Mouse (Mus musculus): ENCODE data around the gene Kcnk13.

Kcnk13 gene

GRCm38 (mm10) chr12:100015146-100015545 lies 50.8 kb downstream of the Kcnk13 start:
- DNase-seq (ENCODE audit: low spot score): no peak

DNA sequence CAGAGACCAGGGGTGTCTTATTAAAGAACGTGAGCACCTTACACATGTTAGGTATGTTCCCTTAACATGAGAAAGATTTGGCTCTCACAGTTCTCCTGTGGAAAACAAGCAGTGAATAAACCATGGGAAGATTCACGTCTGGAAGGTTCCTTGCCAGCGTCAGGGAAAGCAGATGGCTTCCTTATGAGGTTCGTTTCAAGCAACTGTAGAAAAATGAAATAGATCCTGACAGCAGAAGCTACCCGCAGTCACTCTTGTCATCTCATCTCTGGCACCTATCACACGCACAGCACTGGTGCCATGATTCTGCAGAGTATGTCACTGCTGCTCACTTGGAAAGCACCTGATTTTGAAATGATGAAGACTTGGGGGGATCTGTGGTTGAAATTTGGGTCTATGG lies 53.4 kb downstream of the Kcnk13 start:
- DNase-seq (ENCODE audit: low spot score): no peak

DNA sequence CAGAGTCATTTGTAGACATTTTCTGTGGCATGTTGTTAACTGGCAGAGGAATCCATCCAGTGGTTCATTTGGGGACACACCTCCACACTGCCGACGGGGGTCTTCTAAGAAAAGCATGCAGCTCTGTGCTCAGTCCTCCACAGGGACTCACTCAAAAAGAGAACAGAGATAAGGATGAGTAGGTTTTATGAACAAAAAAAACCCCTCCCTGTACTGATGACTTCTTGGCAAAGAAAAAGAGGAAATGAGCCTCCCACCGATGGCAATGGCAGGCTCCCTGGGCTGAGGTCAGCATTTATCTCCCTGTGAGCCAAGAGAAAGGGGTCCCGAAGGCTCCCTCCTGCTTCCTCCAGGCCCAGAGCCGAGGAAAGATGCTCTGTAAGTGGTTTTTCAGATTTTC lies 58.2 kb downstream of the Kcnk13 start:
- DNase-seq (ENCODE audit: low spot score): no peak

DNA sequence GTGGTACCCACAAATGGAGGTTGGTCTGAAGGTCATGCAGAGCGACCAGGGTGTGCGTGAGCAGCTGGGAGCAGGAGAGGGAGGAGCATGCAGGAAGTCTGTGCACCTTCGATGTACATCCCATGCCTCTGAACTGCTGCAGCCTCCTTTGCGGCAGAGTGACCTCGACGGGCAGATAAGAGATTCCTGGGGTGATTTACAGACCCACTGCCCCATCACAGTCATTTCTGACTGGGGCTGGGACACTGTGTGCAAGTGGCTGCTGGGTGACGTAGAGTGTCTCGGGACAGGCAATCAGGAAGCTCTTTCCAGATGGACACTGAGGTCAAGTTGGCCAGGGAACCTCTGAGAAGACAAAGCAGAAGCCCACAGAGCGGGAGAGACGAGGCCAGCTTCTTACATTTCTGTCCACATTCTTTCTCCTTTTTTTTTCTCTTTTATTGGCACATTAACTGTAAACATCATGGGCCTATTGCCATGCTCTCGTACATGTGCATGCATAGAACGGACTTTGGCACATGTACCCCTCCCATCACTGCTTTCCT lies 59.6 kb downstream of the Kcnk13 start:
- DNase-seq (ENCODE audit: low spot score): no peak

GRCm38 (mm10) chr12:100025675-100026074 lies 61.4 kb downstream of the Kcnk13 start:
- DNase-seq (ENCODE audit: low spot score): no peak

- no peak for DNase-seq (ENCODE audit: low spot score)
These were observed 62.5 kb downstream of the Kcnk13 start for GRCm38 (mm10) chr12:100026715-100027245.

GRCm38 (mm10) chr12:100027281-100027680 lies 63.0 kb downstream of the Kcnk13 start:
- no peak for DNase-seq (ENCODE audit: low spot score)

GRCm38 (mm10) chr12:100031681-100032080 lies 67.4 kb downstream of the Kcnk13 start:
- no peak for DNase-seq (ENCODE audit: low spot score)

GRCm38 (mm10) chr12:100032521-100032920 lies 68.2 kb downstream of the Kcnk13 start:
- DNase-seq (ENCODE audit: low spot score): no peak

DNA sequence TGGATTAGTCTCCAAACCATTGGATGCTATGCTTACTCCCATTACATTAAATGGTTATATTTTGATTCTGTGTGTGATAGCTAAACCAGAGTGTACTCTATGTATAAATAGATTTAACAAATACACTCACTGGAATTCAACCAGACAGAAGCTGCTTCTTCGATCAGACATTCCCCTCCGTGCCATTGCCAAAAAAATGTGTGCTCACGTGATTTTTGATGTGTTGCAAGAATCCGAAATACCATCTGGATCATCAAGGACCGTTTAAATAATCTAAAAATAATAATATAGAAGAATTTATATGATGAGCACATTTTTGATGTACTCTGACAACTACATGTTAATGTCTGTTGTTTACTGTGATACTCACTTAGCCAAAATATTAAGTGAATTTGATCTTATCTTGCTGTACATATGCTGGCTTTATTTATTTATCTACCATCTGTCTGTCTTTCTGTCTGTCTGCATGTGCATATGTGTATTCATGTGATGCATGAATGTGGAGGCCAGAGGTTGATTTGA lies 74.5 kb downstream of the Kcnk13 start:
- DNase-seq (ENCODE audit: low spot score): no peak

DNA sequence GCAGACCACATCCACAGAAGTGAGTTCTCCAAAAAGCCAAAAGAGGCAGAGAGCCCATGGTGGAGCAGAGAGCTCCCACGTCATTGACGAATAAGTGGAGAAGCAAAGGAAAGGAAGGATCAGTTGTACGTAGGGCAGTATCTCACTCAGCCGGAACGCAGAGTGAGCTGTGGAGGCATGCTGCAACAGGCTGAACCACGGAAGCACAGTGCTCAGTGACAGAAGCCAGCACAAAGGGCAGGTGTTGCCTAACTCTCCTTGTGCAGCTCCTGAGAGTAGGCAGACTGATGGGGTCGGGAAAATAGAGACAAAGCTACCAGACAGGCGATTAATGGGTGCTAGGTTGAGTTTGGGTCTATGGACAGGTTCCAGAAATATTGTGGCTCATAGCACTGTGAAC lies 77.8 kb downstream of the Kcnk13 start:
- DNase-seq (ENCODE audit: low spot score): no peak

DNA sequence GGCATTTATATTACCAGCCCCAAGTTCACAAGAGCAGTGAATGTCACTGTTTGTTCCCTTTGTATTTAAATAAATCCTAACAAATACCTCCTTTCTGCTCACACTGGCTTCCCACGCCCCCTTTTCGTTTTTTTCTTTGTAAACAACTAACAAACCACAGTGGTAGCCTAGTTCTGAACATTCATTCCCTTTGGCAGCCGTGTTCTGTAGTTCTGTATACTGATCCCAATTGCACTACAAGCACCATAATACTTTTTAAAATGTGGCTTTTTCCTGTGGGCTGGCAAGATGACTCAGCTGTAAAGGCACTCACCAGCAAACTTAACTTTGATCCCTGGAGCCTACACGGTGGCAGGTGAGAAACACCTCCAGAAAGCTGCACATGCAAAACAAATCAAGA lies 80.4 kb downstream of the Kcnk13 start:
- DNase-seq (ENCODE audit: low spot score): no peak

- no peak for DNase-seq (ENCODE audit: low spot score)
These were observed 86.3 kb downstream of the Kcnk13 start for GRCm38 (mm10) chr12:100050552-100050951.

DNA sequence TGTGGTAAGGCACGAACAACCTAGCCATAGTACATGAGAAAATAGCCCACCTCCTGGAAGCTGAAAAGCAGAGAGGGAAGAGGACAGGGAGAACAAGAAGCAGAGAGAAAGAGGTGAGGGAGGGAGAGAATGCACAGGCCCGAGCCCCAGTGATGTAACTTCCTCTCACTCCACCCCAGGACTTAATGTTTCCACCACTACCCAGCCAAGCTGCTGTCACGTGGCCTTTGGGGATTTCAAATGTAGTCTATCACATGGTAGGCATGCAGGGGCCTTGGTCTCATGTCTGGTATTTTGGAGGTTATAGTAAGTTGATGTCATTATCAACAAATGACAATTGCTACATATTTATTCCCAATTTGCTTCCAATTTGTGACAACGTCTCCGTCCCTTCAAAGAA lies 89.3 kb downstream of the Kcnk13 start:
- DNase-seq (ENCODE audit: low spot score): no peak

GRCm38 (mm10) chr12:100061071-100061470 lies 96.8 kb downstream of the Kcnk13 start:
- DNase-seq (ENCODE audit: low spot score): no peak

- peak; percentile 44 for DNase-seq (ENCODE audit: low spot score)
These were observed 97.5 kb downstream of the Kcnk13 start for GRCm38 (mm10) chr12:100061826-100062225.

- peak; percentile 49 for DNase-seq (ENCODE audit: low spot score)
These were observed 98.3 kb downstream of the Kcnk13 start for GRCm38 (mm10) chr12:100062584-100062983.

DNA sequence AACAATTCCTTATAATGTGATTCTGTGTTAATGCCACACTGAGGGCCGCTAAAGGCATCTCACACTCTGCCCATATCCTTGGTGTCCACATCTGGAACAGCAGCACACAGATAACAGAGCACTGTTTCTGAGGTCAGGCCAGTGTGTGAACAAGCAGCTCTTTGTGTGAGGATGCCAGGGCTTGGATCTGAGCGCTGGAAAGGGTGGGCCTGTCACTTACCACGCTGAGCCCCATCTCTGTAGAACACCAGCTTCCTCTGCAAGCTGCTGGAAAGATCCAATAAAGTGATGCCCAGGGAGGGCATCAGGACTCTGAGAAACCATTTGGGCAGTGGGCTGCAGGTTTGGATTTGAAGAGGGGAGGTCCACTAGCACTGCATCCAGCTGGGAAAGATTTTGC lies 100.8 kb downstream of the Kcnk13 start:
- no peak for DNase-seq (ENCODE audit: low spot score)

- DNase-seq (ENCODE audit: low spot score): peak; percentile 23
These were observed 103.2 kb downstream of the Kcnk13 start for GRCm38 (mm10) chr12:100067477-100067876.

DNA sequence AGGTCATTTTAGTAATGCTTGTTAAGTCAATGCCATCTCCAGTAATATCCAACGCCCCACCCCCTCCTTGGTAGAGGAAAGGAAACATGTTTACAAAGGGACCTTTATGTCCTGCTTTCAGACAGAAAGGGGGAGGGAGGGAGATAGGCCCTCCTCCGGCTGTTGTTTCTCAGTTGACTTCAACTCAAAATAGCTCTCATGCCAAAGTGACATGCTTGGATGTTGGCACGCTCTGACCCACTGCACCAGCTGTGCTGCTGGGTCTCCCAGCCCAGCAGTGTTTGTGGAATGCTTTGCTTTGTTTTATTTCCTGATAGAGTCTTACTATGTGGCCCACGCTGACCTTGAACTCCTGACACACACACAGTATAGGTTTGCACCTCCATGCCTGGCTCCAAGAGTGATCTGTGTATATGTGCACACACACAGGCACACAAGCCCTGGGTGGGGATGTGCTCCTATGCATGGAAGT lies 108.9 kb downstream of the Kcnk13 start:
- no peak for DNase-seq (ENCODE audit: low spot score)

DNA sequence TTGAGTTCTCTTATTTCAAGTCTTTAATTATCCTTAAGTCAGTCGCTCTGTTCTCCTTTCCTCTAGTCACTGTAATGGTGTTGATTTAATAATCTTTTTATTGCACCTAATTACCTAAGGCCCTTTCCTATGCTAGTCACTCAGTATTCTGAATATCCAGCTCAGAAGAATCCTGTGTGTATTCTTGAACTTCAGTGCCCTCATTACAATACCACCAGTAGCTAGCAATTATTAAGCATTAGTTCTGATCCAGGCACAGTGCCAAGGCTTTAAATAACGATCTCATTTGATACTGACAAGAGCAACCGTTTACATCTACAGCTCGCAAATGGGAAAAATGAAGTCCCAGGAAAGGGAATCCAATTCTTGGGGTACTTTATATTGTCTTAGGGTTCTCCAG lies 111.4 kb downstream of the Kcnk13 start:
- DNase-seq (ENCODE audit: low spot score): no peak

GRCm38 (mm10) chr12:100079636-100080286 lies 115.5 kb downstream of the Kcnk13 start:
- DNase-seq (ENCODE audit: low spot score): peak; percentile 41

GRCm38 (mm10) chr12:100088026-100088425 lies 123.7 kb downstream of the Kcnk13 start:
- no peak for DNase-seq (ENCODE audit: low spot score)

DNA sequence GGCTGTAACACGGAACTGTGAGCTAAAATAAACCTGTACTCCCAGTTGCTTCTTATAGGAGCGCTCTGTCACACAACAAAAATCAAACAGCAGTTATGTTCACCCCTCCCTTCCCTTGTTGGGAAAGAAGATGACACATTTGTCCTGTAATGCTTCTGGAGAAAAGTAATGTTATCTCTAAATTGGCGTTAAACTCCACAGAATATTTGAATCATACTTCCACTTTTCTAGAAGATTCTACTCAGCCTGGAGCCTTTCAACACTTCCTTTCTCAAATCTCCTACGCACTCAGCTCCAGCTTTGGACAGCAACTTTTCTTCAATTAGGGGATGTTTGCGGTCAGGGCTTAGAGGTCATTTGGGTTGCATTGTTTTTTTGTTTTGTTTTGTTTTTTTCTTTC lies 125.0 kb downstream of the Kcnk13 start:
- DNase-seq (ENCODE audit: low spot score): peak; percentile 22

All from lung, postnatal 25 days (tissue).